Mouse (Mus musculus): Measurements from ENCODE around the gene Skap1.

DNA sequence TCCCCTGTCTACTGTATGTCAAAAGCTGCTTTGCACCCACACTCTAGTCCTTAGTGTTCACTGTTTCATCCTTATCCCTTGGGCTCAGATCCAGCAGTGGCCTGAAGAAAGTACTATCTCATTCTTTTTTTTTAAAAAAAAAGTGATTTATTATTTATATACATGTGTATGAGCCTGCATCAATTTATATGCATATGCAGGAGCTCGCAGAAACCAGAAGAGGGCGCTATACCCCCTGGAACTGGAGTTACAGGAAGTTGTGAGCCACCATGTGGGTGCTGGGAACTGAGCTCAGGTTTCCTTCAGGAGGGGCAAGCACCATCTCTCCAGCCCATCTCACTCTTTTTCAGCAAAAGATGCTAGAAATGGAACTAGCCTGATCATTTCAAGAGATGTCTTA lies 70.1 kb downstream of the Skap1 start:
- no peak for TF ChIP-seq EP300 (IDR thresholded peaks at IDR 0.05; ENCODE audit: low read depth)
- no peak for TF ChIP-seq CTCF (IDR thresholded peaks at IDR 0.05; ENCODE audit: low read depth)
